Mouse (Mus musculus) kidney, adult 2 months (tissue): ENCODE measurements around the gene Ctnnb1.

Source experiments
- CTCF ChIP-seq: fragments of 200-500 bp; conservative IDR thresholded peaks from 2 replicates; pipeline ENCODE4 v1.5.1; 2011; ENCODE audit warnings: low read depth, mild to moderate bottlenecking, control low read depth, low read length, moderate library complexity, mixed read lengths; ENCODE audit not compliant: insufficient read depth, insufficient read length
- POLR2A ChIP-seq: fragments of 200-500 bp; IDR thresholded peaks from one replicate; pipeline ENCODE4 v1.6.1; 2011; ENCODE audit warnings: low read depth, low read length, control low read depth

- TF ChIP-seq POLR2A (no peak), CTCF (no peak)
Observed at GRCm38 (mm10) chr9:120926126-120926525, 2.9 kb upstream of the Ctnnb1 start.
